18 mouse cellular contexts compared by ENCODE assay signal in the genomic region with DNA sequence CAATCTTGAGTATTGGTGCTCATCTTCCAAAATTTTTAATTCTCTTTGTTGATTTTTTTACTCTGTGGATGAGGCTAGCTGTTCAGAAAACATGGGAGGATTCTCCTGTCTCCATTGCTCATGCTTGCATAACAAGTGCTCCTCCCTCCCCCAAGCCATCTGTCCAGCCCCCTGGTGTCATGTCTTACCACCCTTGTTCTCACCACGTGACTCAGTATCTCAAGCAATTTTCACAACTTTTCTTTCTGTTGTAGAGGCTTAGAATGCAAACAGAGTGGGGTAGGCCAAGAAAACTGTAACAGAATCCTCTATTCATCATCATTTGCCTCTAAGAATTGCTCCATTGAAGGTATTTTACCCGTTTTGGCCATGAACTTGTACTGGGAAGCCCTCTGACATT.
DNase-seq lines count a peak whose midpoint lies in the region; ATAC-seq and TF ChIP-seq lines count a peak whose summit lies in the region.
"Had no signal": no experiment of that assay in that cellular context is flagged by ENCODE, and none has a peak within 500 bp of the region (broad histone marks: within the 10 kb centered on the region; RNA-seq: fewer than 3 reads in every experiment).

No protein-coding gene starts in this region.

- no peak overlapping the region for H3K27ac ChIP-seq in forebrain, postnatal 0 days (ENCODE audit: low read depth, low read length)
- H3K27ac ChIP-seq in forebrain, embryonic 15.5 days (replicated peaks): no peak overlapping the region
- H3K27ac ChIP-seq: embryonic facial prominence, embryonic 13.5 days; gastrocnemius, adult 2 months; hindbrain, embryonic 13.5 days; intestine, embryonic 15.5 days; limb, embryonic 12.5 days; liver, embryonic 15.5 days had no signal

- H3K27me3 ChIP-seq in forebrain, postnatal 0 days (ENCODE audit: insufficient read depth, low read length): no peaks in the 10 kb centered on the region
- H3K27me3 ChIP-seq in forebrain, embryonic 15.5 days: no peaks in the 10 kb centered on the region
- H3K27me3 ChIP-seq: embryonic facial prominence, embryonic 13.5 days; hindbrain, embryonic 13.5 days; intestine, embryonic 15.5 days; limb, embryonic 12.5 days; liver, embryonic 15.5 days had no signal

- no peak overlapping the region for H3K4me2 ChIP-seq in forebrain, postnatal 0 days (ENCODE audit: low read depth)
- no peak overlapping the region for H3K4me2 ChIP-seq in forebrain, embryonic 15.5 days (replicated peaks)
- H3K4me2 ChIP-seq: embryonic facial prominence, embryonic 13.5 days; hindbrain, embryonic 13.5 days; intestine, embryonic 15.5 days; limb, embryonic 12.5 days; liver, embryonic 15.5 days; midbrain, embryonic 11.5 days had no signal

- no peak overlapping the region for H3K9ac ChIP-seq in forebrain, postnatal 0 days
- no peak overlapping the region for H3K9ac ChIP-seq in forebrain, embryonic 15.5 days (replicated peaks)
- H3K9ac ChIP-seq: embryonic facial prominence, embryonic 13.5 days; hindbrain, embryonic 13.5 days; intestine, embryonic 15.5 days; limb, embryonic 12.5 days; liver, embryonic 15.5 days had no signal

- DNase-seq in forebrain, postnatal 0 days: no peak
- DNase-seq in 3T3-L1 (ENCODE audit: low read depth, low spot score): peak; percentile 21
- peak; percentile 82 to 89 for DNase-seq in frontal cortex, postnatal 36 days (ENCODE audit: low spot score in 2 of 2)
- peak; percentile 47 to 95 for DNase-seq in left cerebral cortex, postnatal 25 days (ENCODE audit: low spot score in 2 of 2)
- no peak for DNase-seq in cerebellum, postnatal 25 days
- DNase-seq in cerebellum, adult 11 months: no peak
- DNase-seq: adrenal gland, adult 2 months; cerebellum, adult 2 months; gastrocnemius, adult 2 months; thymus, postnatal 14 days had no signal

- intact Hi-C loops in left cerebral cortex, postnatal 25 days (cut with DNase I): no loop called here

- H3K4me1 ChIP-seq in forebrain, postnatal 0 days (ENCODE audit: insufficient read depth): no peaks in the 10 kb centered on the region
- peaks cover 4% of the 10 kb centered on the region for H3K4me1 ChIP-seq in forebrain, embryonic 15.5 days
- H3K4me1 ChIP-seq: liver, embryonic 15.5 days had no signal

- H3K4me3 ChIP-seq in forebrain, postnatal 0 days (ENCODE audit: low read depth, low read length): no peak overlapping the region
- no peak overlapping the region for H3K4me3 ChIP-seq in forebrain, embryonic 15.5 days
- H3K4me3 ChIP-seq: embryonic facial prominence, embryonic 13.5 days; gastrocnemius, adult 2 months; hindbrain, embryonic 13.5 days; intestine, embryonic 15.5 days; limb, embryonic 12.5 days; liver, embryonic 15.5 days had no signal

- no peaks in the 10 kb centered on the region for H3K36me3 ChIP-seq in forebrain, postnatal 0 days (ENCODE audit: insufficient read depth)
- no peaks in the 10 kb centered on the region for H3K36me3 ChIP-seq in forebrain, embryonic 15.5 days
- H3K36me3 ChIP-seq: embryonic facial prominence, embryonic 13.5 days; hindbrain, embryonic 13.5 days; intestine, embryonic 15.5 days; liver, embryonic 15.5 days had no signal

- peak; percentile 69; the same call in 1 of the 2 replicates for ATAC-seq in forebrain, postnatal 0 days
- ATAC-seq in forebrain, embryonic 15.5 days (replicated peaks): no peak
- ATAC-seq in megakaryocyte progenitor cell, adult 5-6 weeks (replicated peaks; ENCODE audit: poor library complexity): no peak
- ATAC-seq: intestine, embryonic 15.5 days had no signal

- WGBS in forebrain, postnatal 0 days: 47% methylated on average over 2 of the region's 2 CpGs
- 57% methylated on average over 2 of the region's 2 CpGs for WGBS in forebrain, embryonic 15.5 days

- no peak for TF ChIP-seq CTCF in forebrain, postnatal 0 days (IDR thresholded peaks at IDR 0.05; ENCODE audit: low read depth)

- no peaks in the 10 kb centered on the region for H3K9me3 ChIP-seq in forebrain, postnatal 0 days (ENCODE audit: low read length)
- H3K9me3 ChIP-seq in forebrain, embryonic 15.5 days: no peaks in the 10 kb centered on the region
- H3K9me3 ChIP-seq: embryonic facial prominence, embryonic 13.5 days; hindbrain, embryonic 13.5 days; intestine, embryonic 15.5 days; liver, embryonic 15.5 days had no signal

Comparison
In these comparisons a context has a peak if more than half of its experiments do, and no peak if none do; other contexts are left out.
1. DNase-seq: peak in 3T3-L1 (single experiment), frontal cortex, postnatal 36 days (2 of 2) and left cerebral cortex, postnatal 25 days (2 of 2); none in forebrain, postnatal 0 days (single experiment), cerebellum, postnatal 25 days (0 of 2) and cerebellum, adult 11 months (single experiment).